Mouse (Mus musculus) fat pad, adult 2 months (tissue): Measurements from ENCODE around the gene Gm34653.
A peak's percentile ranks its signal among the peaks of the same experiment; 100 is the strongest.
"Not testable (repeated sequence)": the region's sequence is repeated elsewhere in the genome, so short reads cannot be mapped to it uniquely, and the experiment has no call there.

ENCODE experiments used
- DNase-seq: peaks from one replicate; pipeline ENCODE4 v3.0.0-alpha.2; 2011; ENCODE audit warnings: low read depth, low spot score; ENCODE audit errors: extremely low read depth

Gene Gm34653

GRCm38 (mm10) chr2:34832766-34833457 is at the start of gene Gm34653:
TSS of gene Gm34653 (plus strand) at chr2:34833007.
- not testable (repeated sequence) for DNase-seq

GRCm38 (mm10) chr2:34783064-34784020 is 49.5 kb upstream of the Gm34653 start:
- no peak for DNase-seq

DNA sequence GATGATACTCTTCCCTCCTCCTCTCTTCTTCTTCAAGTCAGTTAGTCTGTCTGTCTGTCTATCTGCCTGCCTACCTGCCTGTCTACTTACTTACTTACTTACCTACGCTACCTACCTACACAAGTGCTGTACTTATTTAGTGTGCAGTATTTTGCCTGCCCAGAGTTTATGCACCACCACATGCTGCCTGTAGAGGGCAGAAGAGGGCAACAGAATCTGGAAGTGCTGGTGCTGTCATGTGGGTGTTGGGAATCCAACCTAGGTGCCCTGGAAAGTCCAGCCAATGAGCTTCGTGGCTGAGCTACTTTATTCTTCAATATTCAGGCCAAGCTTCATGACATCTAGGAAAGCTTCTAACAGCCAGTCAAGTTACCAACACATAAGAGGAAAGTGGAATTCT is 48.7 kb upstream of the Gm34653 start:
- DNase-seq = no peak

- DNase-seq = no peak
Measured at GRCm38 (mm10) chr2:34790282-34790681, 42.5 kb upstream of the Gm34653 start.

GRCm38 (mm10) chr2:34792543-34792942 is 40.3 kb upstream of the Gm34653 start:
- not testable (repeated sequence) for DNase-seq

DNA sequence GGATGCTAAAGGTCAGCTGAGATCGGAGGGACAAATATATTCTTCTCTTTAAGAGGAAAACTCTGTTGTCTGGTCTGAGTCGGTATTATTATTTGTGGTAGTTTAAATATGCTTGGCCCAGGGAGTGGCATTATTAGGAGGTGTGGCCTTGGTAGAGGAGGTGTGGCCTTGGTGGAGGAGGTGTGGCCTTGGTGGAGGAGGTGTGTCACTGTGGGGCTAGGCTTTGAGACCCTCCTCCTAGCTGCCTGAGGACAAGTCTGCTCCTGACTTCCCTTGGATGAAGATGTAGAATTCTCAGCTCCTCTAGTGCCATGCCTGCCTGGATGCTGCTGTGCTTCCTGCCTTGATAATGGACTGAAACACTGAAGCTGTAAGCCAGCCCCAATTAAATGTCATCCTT is 38.3 kb upstream of the Gm34653 start:
- DNase-seq = no peak

DNA sequence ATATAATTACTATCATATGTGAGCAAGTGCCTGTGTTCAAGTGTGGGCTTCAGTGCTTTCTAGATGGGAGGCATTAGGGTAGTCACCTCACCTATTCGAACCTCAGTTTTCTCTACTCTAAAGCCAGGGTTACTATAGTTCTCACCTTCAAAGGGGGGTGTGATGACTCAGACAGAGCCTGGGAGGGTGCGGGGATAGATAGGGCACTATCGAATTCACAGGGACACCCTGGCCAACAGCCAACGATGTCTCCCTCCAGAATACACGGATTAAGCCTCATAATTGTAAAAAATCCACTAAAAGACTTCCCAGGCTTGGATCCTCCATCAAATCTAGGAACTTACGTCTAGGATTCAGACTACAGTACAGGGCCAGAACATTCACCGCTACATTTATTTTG is 37.4 kb upstream of the Gm34653 start:
- DNase-seq = no peak

GRCm38 (mm10) chr2:34799357-34800256 is 33.2 kb upstream of the Gm34653 start, which contains the start of gene Rabepk:
TSS of gene Rabepk (minus strand) at chr2:34799912.
- DNase-seq = no peak

- no peak for DNase-seq
Measured at GRCm38 (mm10) chr2:34800371-34800770, 32.4 kb upstream of the Gm34653 start.

DNA sequence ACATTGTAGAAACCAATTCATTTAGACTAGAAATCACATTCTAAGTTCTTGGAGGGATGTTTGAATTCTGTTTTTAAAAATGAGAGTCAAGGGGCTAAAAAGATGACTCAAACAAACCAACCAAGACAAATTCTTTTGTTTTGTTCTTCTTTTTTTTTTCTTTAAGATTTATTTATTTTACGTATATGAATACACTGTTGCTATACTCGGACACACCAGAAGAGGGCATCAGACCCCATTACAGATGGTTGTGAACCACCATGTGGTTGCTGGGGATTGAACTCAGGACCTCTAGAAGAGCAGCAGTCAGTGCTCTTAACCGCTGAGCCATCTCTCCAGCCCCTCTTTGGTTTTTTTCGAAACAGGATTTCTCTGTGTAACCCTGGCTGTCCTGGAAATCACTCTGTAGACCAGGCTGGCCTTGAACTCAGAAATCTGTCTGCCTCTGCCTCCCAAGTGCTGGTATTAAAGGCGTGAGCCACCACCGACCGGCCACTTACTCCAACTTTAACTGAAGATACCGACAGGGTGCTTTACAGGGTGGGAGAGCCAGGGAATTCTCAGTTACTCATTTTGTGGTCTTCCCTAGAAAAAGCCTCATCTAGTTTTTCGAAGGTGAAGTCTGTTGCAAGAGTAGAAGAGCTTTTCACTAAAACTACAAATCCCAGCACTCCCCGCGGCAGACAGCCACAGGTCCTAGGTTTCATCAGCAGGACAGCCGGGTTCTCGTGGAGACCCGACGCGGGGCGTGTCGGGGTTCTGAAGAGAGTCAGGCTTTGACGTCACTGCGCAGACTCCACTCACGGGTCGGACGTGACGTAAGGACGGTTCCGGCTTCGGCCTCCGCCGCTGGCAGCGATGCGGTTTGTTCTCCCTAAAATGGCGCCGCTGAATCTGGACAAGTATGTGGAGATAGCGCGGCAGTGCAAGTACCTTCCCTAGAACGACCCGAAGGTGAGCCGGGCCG is 31.0 kb upstream of the Gm34653 start:
- peak; percentile 92 for DNase-seq

DNA sequence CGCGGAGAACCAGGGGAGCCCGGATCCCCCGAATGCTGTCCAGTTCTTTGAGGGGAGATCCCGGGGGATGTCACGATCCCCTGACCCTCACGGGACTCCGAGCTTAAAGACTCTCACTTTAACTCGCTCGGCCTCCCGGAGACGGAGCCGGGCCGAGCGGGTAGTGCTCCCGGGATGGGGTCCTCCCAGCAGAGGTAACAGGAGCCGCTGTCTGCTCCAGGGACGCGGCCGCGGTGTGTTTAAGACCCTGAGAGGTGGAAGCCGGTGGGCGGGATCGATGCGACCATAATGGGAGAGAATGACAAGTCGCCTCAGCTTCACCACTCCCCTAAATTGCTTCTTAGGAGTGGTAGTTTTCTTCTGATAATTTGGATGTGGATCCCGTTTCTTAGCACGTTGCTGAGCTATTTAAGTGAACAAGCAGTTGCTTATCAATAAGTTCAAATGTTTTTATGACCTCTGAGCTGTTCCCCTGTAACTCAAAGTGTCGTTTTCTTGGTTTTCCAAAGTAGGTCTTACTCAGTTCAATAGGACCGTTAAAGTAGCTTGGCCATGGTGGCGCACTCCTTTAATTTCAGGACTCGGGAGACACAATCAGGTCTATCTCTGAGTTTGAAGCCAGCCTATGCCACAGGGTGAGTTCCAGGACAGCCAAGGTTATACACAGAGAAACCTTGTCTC is 30.1 kb upstream of the Gm34653 start:
- DNase-seq = not testable (repeated sequence)

- DNase-seq = no peak
Measured at GRCm38 (mm10) chr2:34803746-34804145, 29.1 kb upstream of the Gm34653 start.

GRCm38 (mm10) chr2:34804172-34804571 is 28.6 kb upstream of the Gm34653 start:
- no peak for DNase-seq

DNA sequence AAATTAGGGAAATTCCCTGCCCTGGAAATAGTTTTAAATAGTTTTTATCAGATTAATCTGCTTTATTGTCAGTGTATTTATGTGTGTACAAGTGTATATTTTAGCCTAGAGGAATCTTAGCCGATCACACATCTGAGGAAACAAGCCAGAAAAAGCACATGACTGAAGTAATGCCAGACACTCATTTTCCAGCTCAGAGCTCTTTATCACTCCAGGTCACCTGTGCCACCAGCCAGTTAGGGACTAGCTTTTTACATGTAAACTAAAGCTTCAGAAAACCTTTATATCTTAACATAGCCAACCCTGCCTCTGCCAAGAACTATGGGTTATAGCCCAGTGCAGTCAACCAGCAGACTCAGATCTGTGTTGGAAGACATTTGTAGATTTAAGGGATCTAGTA is 28.0 kb upstream of the Gm34653 start:
- DNase-seq = no peak

DNA sequence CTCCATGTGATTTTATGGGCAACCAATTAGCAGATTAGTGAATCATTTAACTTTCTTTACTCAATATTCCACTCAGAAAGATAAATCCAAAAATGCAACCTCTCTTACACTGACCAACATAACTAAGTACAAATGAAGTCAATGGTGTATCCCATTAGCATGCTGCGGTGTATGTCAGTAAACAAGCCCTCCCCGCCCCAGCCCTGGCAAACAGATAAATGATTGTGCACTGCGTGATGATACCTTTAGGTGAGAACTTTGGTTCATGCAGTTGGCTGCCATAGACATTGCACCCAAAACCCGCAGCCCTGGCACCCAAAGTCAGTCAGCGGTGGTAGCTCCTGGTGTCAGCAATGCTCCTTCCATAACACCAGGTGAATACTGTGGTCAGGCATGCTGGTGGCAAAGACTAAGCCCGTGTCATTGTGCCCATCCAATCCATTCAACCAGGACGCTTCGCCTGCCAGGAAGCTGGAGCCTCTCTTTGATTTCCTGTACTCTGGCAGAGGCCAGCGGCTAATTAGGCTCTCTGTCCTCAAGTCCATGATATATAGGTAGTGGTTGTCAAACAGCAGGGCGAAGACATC is 27.4 kb upstream of the Gm34653 start:
- no peak for DNase-seq

GRCm38 (mm10) chr2:34808057-34808456 is 24.8 kb upstream of the Gm34653 start:
- DNase-seq = no peak

DNA sequence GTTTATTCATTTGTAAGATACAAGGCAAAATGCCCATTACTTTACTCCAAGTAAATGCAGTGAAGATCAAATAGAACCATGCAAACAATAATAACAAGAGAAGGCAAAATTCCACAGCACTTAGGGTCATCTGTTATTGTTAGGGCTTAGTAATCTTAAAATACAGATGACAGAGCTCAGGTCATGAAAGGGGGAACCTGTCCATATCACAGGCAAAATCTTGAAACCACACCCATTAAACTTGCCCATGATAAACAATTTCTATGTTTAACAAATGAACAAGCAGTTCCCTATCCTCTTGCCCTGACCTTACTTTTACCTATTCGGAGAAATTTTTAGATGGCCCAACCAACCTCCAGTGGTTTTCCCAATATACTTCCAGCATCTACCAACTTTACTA is 23.2 kb upstream of the Gm34653 start:
- DNase-seq = no peak

- DNase-seq = no peak
Measured at GRCm38 (mm10) chr2:34810775-34811174, 22.0 kb upstream of the Gm34653 start.

DNA sequence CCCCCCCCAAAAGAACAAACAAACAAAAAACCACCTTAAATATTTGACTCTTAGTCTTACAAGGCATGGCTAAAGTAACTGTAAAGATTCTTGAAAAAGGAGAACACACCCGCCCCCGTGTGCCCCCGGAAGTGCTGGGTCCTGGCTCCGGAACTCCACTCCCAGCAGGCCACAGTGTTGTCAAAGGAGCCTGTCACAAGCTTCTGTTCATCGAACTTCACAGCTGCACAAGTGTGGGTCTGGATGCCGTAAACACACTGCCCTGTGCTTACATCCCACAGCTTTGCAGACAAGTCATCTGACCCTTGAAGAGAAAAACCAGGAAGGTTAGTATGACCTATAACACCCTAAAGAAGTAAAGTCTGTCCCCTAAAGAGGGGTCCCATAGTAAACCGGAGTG is 20.1 kb upstream of the Gm34653 start:
- no peak for DNase-seq
